Mouse (Mus musculus): ENCODE measurements around the gene Sept3.
"Not testable (repeated sequence)": the region's sequence is repeated elsewhere in the genome, so short reads cannot be mapped to it uniquely, and the experiment has no call there.

The Sept3 gene

GRCm38 (mm10) chr15:82274593-82274926 is at the start of gene Sept3:
TSS of gene Sept3 (plus strand) at chr15:82274893.
- no peak for DNase-seq

DNA sequence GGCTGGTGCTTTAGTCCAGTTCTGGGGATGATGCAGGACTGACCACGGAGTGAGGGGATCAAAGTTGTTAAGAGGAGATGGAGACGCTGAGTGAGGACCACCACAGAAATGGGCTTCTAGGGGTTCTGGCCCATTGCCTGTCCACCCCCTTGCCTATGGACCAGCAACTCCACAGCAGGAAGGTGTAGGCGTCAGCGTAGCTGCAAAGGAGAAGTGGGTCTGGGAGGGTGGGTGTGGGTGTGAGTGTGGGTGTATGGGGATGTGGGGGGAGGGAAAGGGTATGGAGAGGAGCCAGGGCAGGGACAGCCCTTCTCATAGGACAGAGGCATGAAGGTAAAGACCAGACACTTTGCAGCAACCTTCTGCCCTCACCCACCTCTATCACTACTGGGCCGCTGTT is 48.9 kb upstream of the Sept3 start:
- no peak for DNase-seq

DNA sequence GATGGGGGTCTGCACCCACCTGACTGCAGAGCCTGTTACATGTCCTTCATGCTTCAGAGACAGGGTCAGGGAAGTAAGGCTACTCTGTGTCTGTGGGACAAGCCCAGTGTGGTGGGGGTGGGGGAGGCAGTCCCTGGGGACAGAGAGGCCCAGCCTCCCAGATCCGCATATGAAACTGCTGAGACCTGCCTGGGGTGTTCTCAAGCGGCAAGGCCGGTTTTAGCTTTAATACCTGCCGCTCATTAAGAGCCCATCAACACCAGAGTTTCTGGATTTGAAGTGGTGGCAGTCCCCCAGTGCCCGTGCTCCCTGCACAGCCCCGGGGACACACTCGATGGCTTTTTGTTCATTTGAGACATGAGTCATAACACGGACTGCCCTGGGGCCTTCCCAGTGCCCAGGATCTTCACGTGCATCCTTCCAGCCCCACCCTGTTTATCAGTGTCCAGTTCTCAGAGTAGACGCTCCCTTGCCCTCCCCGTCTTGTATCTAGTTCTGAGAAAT is 45.1 kb upstream of the Sept3 start:
- DNase-seq: no peak

DNA sequence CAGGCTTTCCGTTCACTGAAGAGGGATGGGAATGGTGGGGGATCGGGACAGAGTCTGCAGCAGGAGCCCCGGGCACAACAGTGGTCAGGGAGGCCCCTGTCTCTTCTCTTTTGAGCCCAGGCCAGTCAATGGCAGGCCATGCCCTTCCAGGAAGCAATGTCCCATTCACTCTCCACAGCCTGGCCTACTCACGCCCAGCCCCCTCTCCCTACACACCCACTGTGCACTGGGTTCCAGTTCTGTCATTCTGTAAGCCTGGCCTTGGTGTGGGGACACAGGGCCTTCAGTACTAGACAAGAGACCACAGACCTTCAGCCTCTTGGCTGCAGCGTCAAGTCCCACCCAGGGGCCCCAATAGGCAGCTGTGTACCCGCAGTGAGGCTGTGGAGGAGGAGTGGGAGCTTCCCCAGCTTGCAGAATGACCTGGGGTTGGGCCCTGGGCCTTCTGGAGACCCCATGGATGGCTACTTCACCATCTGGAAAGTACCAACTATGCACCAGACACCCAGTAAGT is 44.5 kb upstream of the Sept3 start:
- DNase-seq: no peak

DNA sequence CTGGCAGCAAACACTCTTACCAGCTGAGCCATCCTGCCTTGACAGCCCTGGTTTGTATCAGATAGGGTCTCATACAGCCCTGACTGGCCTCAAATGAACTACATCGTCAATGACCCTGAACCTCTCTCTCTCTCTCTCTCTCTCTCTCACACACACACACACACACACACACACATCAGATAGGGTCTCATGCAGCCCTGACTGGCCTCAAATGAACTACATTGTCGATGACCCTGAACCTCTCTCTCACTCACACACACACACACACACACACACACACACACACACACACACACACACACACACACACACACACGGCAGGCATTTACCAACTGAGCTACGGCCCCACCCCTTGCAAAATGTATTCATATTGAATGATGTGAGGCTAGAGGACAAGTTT is 43.6 kb upstream of the Sept3 start:
- DNase-seq: no peak

DNA sequence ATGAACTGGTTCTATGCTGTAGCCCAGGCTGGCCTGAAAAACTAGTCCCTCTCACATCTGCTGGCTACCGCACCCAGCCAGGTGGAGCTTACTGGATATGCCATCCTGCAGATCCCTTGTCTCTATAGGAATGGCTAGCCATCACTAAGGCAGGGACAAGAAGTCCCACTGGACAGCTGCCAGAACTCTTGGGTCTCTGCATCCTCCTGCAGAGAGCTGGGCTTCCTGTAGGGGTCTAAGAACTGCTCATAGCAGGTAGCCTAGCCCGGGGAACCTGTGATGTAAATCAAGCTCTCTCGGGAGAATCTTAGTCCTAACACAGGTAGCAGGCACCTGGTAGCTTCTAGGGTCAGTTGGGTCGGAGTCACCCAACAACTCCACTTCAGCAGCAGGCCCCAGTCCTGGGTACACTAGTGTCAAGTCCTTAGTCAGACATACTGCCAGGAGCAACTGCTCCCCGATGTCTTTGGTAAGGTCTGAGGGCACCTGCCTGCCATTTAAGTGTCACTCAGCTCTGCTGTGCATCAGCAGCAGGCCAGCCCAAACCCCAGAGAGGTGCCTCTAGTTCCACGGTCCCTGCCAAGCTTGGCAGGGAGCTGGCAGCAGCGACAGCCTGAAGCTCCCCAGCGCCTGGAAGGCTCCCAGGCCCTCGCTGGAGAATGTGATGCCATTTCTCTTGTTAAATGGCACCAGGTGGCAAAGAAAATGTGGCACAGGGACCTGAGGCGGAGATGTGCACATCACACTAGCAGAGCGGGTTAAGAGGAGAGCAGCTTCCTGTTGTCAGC is 42.9 kb upstream of the Sept3 start:
- peak; percentile 40 for DNase-seq

- DNase-seq: no peak
Observed at GRCm38 (mm10) chr15:82232651-82233050, 42.0 kb upstream of the Sept3 start.

DNA sequence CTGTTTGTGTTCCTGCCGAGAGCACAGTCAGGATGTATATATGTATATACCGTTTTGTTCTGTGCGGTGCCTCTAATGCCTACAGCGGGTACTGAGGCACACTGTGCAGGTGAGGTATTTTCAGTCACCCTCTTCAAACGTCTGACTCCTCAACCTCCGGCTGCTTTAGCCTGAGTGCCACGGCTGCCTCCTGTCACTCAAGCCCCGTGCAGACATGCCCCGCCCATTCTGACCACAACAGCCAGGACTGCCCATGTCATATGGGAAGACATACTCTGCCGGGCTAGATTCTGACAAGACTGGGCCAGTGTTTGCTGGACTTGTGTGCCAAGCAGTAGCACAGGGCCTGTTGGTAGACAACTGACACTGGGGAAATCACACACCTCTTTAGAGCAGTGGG is 39.0 kb upstream of the Sept3 start:
- DNase-seq: no peak

DNA sequence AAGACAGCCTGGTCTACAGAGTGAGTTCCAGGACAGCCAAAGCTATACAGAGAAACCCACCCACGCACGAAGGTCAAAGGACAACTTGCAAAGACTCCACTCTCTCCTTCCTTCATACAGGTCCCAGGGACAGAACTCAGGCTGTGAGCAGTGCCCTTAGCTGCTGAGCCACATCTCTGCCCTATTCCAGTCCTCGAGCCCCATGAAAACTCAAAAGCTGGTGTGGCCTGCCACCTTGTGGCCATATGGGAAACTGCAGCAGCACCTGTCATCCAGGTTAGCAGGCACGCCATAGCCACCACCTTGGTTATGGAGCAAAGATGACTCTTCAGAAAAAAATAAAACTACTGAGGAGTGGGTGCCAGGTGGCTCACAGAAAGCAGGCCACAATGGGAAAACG is 38.1 kb upstream of the Sept3 start:
- DNase-seq: peak; percentile 74

GRCm38 (mm10) chr15:82243311-82243710 is 31.4 kb upstream of the Sept3 start:
- DNase-seq: no peak

DNA sequence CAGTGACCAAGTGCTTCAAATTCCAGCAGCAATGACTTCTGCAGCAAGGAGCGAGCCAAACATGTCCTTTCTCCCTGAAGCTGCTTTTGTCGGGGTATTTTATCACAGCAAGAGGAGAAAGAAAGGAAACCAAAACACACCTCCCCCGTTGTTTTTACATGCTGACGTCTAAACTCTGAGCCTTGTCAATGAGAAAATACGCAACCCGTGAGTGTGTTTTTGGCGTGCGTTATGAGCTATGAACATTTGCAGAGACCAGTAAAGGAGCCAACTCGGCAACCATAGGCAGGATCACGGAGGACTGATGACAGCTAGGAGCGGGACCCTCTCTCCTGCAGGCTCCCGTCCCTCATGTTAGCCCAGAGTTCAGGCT is 31.0 kb upstream of the Sept3 start:
- no peak for DNase-seq

- peak; percentile 93 for DNase-seq
Observed at GRCm38 (mm10) chr15:82244115-82244804, 30.4 kb upstream of the Sept3 start, which contains the start of gene Cenpm. TSS of gene Cenpm (minus strand) at chr15:82244748.

- not testable (repeated sequence) for DNase-seq
Observed at GRCm38 (mm10) chr15:82244805-82245161, 29.9 kb upstream of the Sept3 start.

- no peak for DNase-seq
Observed at GRCm38 (mm10) chr15:82247131-82247776, 27.4 kb upstream of the Sept3 start.

- no peak for DNase-seq
Observed at GRCm38 (mm10) chr15:82251579-82251978, 23.1 kb upstream of the Sept3 start.

DNA sequence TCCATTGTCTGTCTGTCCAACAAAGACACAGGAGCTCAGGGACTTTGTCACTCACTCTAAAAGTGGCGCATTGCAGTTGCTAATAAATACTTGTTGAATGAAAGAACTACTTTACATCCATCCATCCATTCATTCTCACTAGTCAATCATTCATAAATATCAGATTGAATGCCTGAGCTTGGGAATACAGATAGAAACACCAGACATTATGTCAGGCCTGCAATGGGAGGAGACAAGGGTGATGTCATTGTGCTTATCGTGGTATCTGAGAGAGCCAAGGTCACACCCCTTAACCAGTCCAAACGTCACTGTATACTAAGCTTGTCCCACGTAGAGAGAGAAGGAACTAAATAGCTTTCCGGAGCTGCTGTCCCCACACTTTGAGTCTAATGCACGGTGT is 22.6 kb upstream of the Sept3 start, which contains the start of gene 1500009C09Rik:
TSS of gene 1500009C09Rik (plus strand) at position 301 of the 400 bp plus-strand sequence.
- DNase-seq: no peak

DNA sequence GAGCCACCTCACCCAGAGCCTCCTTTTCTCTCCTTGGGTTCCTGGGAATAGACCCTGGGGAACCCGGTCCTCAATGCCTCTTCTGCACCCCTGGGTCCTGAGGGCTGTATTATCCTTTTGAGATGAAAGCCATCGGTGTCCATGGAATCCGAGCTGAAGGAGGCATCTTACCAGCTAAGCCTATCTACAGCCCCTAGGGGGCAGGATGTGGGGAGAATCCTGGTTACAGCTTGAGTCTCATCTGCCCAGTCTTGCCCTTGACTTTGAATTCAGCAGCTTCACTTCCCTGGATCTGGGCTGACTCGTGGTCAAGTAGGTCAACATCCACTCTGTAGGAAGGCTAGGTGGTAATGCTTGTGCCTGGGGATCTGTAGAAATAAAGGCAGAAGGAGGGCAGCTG is 19.4 kb upstream of the Sept3 start:
- no peak for DNase-seq

DNA sequence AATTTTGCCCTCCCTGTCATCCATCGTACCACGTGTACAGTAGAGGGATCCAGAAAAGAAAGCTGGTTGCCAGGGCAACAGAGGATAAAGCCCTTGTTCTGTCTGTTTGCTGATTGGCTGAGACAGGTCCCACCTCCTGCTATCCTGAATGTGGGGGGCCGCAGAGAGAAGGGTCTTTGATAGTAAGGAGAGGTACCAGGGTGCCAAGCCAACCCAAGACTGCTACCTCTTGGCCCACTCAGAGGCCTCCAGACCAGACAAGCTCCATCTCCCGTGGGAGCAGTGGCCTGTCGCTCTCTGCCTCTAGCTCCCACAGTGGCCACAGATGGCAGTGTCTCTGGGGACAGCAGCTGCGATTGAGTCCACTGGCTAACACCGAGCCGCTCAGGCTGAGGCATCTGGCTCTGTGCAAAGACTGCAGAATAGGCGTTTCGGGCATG is 18.7 kb upstream of the Sept3 start:
- DNase-seq: peak; percentile 70

DNA sequence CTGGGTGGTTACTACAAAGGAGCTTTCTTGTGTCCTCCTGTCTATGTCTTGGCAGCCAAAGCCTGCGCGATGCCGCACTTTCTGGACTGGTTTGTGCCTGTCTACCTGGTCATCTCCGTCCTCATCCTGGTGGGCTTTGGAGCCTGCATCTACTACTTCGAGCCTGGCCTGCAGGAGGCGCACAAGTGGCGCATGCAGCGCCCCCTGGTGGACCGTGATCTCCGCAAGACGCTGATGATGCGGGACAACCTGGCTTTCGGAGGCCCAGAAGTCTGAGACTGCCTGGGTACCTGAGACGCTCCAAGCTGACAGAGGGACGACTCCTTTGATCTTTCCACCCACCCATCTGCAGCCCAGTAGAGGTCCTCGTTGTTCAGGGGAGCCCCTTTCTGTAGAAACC is 15.2 kb upstream of the Sept3 start:
- peak; percentile 89 for DNase-seq

DNA sequence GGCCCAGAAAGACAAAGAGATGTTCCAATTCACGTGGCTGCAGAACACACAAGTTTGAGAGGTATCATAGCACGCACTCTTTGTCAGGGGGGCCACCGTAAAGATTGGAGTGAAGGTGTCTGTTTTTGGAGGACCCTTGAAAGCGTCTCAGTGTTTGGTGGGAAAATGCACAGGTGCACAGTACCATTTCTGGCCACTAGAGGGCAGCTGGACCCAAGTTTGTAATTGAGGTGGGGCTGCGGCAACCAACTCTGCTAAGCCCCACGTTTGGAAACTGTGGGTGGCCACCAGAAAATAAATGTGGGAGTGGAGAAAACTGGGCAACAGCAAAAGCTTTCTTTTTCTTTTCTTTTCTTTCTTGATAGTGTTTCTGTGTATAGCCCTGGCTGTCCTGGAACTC is 8.3 kb upstream of the Sept3 start:
- DNase-seq: peak; percentile 81

- DNase-seq: peak; percentile 78
Observed at GRCm38 (mm10) chr15:82268185-82268584, 6.5 kb upstream of the Sept3 start.

- no peak for DNase-seq
Observed at GRCm38 (mm10) chr15:82268783-82269182, 5.9 kb upstream of the Sept3 start.

- peak; percentile 91 for DNase-seq
Observed at GRCm38 (mm10) chr15:82271201-82271600, 3.5 kb upstream of the Sept3 start.

- no peak for DNase-seq
Observed at GRCm38 (mm10) chr15:82272295-82272694, 2.4 kb upstream of the Sept3 start.

Data from right cerebral cortex, postnatal 4 days (tissue).